In the genomic region with DNA sequence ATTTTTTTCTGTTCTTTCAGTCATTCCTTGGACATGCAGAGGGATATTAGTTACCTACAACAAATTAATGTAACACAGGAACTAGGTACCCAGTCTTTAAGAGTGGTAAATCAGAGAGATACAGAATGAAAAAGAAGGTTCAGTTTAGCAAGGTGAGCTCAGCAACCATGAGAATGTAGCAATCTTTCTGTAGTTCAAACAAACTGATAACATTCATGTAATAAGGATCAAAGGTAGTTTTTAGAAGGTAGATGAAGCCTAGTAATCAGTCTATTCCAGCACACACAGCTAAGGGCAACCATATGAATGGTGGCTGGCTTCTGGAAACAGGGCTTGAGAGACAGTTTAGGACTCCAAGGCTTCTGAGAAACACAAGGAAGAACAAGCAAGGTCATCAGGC, we compare ENCODE assay signal across 30 mouse cellular contexts.
"Had no signal": no experiment of that assay in that cellular context is flagged by ENCODE, and none has a peak within 500 bp of the region (broad histone marks: within the 10 kb centered on the region; RNA-seq: fewer than 3 reads in every experiment).

No protein-coding gene starts in this region.

- H3K4me1 ChIP-seq: limb, embryonic 10.5 days; limb, embryonic 12.5 days; limb, embryonic 13.5 days; limb, embryonic 15.5 days; liver, embryonic 13.5 days; liver, embryonic 15.5 days; megakaryocyte, embryonic 14.5 days; midbrain, embryonic 10.5 days; midbrain, embryonic 12.5 days; midbrain, embryonic 13.5 days; midbrain, embryonic 15.5 days; neural tube, embryonic 12.5 days had no signal

- H3K9ac ChIP-seq: limb, embryonic 12.5 days; limb, embryonic 13.5 days; limb, embryonic 15.5 days; liver, embryonic 13.5 days; liver, embryonic 14.5 days; liver, embryonic 15.5 days; lung, embryonic 14.5 days; lung, embryonic 15.5 days; midbrain, embryonic 12.5 days; midbrain, embryonic 13.5 days; midbrain, embryonic 15.5 days; neural tube, embryonic 12.5 days had no signal

- H3K4me3 ChIP-seq: left cerebral cortex, adult 2 months; limb, embryonic 10.5 days; limb, embryonic 12.5 days; limb, embryonic 13.5 days; limb, embryonic 15.5 days; liver, embryonic 13.5 days; liver, embryonic 15.5 days; lung, embryonic 15.5 days; megakaryocyte, embryonic 14.5 days; midbrain, embryonic 10.5 days; midbrain, embryonic 12.5 days; midbrain, embryonic 13.5 days; midbrain, embryonic 15.5 days; myocyte; neural tube, embryonic 12.5 days had no signal

- H3K27ac ChIP-seq: left cerebral cortex, adult 2 months; limb, embryonic 10.5 days; limb, embryonic 12.5 days; limb, embryonic 13.5 days; limb, embryonic 15.5 days; liver, embryonic 13.5 days; liver, embryonic 14.5 days; liver, embryonic 15.5 days; lung, embryonic 15.5 days; macrophage; midbrain, embryonic 10.5 days; midbrain, embryonic 12.5 days; midbrain, embryonic 13.5 days; midbrain, embryonic 15.5 days; neural tube, embryonic 12.5 days had no signal

- H3K9me3 ChIP-seq: limb, embryonic 10.5 days; limb, embryonic 13.5 days; limb, embryonic 15.5 days; liver, embryonic 13.5 days; liver, embryonic 15.5 days; lung, embryonic 15.5 days; megakaryocyte, embryonic 14.5 days; midbrain, embryonic 10.5 days; midbrain, embryonic 12.5 days; midbrain, embryonic 13.5 days; midbrain, embryonic 15.5 days; neural tube, embryonic 12.5 days had no signal

- ATAC-seq: lung, postnatal 0 days; midbrain, embryonic 13.5 days; midbrain, embryonic 15.5 days; midbrain, embryonic 16.5 days had no signal

- H3K36me3 ChIP-seq: limb, embryonic 10.5 days; limb, embryonic 12.5 days; limb, embryonic 13.5 days; limb, embryonic 15.5 days; liver, embryonic 13.5 days; liver, embryonic 15.5 days; lung, embryonic 15.5 days; midbrain, embryonic 10.5 days; midbrain, embryonic 12.5 days; midbrain, embryonic 13.5 days; midbrain, embryonic 15.5 days; neural tube, embryonic 12.5 days had no signal

- DNase-seq: left cerebral cortex, postnatal 4 days; liver; liver, embryonic 13.5 days; lung, adult 18-20 months; lung, adult 2 months; lung, embryonic 14.5 days; lung, postnatal 10 days; lung, postnatal 14 days; lung, postnatal 36 days; lung, postnatal 4 days; midbrain, embryonic 14.5 days had no signal

- H3K27me3 ChIP-seq: limb, embryonic 15.5 days; liver, embryonic 13.5 days; liver, embryonic 15.5 days; lung, embryonic 15.5 days; megakaryocyte, embryonic 14.5 days; midbrain, embryonic 12.5 days; midbrain, embryonic 13.5 days; midbrain, embryonic 15.5 days; neural tube, embryonic 12.5 days had no signal

- H3K4me2 ChIP-seq: limb, embryonic 12.5 days; limb, embryonic 13.5 days; limb, embryonic 15.5 days; liver, embryonic 13.5 days; liver, embryonic 15.5 days; lung, embryonic 14.5 days; lung, embryonic 15.5 days; midbrain, embryonic 11.5 days; midbrain, embryonic 12.5 days; midbrain, embryonic 13.5 days; midbrain, embryonic 15.5 days; neural tube, embryonic 12.5 days had no signal
